Mouse (Mus musculus) cerebellum, adult 11-12 months (tissue): ENCODE data around the gene Lrfn4.

Experiments used
- DNase-seq: peaks from one replicate; pipeline ENCODE4 v3.0.0; 2022

Lrfn4 gene

DNA sequence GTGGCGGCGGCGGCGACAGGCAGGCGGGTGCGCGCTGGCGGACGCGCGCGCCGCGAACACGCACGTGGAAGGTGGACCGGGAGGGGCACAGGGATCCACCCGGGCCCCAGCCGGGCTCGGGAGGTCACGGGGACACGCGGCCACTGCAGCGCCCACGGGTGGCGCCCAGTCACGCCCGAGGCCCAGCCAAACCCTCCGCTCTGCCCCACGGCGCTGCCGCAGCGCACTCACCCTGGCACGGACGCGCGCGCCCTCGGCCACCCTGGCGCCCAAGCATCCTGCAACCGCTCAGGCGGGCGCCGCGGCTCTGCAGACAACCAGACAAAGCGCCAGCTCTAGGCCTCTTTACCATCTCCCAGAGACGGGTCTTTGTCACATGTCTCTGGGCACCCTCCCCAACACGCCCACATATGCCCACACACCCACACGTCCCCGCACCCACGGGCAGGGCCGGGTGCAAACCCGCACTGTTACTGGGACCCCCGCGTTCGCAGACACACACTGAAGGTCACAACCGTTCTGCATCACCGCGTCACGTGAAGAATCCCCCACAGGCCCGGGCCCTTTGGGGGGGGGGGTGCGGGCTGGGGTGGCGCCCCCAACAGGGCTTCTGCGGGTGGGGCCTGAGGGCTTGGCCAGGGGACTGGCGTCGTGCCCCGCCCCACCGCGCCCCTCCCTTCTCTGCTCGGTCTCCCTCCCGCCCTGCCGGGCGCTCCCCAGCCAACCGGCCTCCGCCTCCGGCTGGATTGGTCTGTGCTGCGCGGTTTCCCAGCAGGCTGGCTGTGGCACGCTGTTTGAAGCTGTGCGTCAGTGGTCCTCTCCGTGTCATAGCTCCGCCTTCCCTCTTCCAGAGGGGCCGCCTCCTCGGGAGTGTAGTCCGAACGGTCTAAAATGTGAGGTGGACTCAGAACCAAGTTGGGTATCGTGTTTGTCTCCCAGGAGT, at the start of gene Lrfn4:
Gene Lrfn4, minus strand, starts transcription at position 517 of the 943 bp plus-strand sequence.
- DNase-seq = peak; percentile 91

DNA sequence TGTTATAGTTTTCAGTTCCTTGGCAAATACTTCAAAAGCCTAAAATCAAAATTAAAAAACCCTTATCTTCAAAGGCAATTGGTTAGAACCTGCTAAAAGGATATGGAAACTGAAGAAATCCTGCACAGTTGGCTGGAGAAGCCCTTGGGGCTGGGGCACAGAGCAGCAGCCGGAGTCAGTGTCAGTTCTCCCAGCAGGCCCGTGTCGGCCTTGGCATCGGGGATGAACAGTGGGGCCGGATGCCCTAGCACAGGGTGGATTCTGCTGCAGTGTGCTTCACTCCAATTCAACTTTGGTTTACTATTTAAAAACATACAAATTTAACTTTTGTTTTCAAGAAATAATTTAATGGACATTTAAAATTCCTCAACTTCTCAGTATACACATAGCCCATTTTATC, 42.7 kb upstream of the Lrfn4 start:
- DNase-seq = peak; percentile 28

- no peak for DNase-seq
These were observed 31.5 kb upstream of the Lrfn4 start for GRCm38 (mm10) chr19:4646917-4647492.

GRCm38 (mm10) chr19:4644271-4644670, 28.8 kb upstream of the Lrfn4 start:
- peak; percentile 64 for DNase-seq

DNA sequence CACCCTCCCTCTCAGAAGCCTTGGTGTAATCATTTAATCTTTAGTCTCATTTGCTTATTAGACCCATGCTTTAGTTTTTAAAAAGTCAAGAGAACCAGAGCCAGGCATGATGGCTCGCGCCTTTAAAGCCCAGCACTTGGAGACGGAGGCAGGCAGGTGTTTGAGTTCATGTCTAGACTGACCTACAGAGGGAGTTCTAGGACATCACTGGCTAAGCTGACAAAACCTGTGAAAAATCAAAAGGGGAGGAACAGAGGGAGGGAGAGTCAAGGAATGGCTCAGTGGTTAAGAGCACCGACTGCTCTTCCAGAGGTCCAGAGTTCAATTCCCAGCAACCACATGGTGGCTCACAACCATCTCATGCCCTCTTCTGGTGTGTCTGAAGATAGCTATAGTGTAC, 20.5 kb upstream of the Lrfn4 start:
- no peak for DNase-seq

DNA sequence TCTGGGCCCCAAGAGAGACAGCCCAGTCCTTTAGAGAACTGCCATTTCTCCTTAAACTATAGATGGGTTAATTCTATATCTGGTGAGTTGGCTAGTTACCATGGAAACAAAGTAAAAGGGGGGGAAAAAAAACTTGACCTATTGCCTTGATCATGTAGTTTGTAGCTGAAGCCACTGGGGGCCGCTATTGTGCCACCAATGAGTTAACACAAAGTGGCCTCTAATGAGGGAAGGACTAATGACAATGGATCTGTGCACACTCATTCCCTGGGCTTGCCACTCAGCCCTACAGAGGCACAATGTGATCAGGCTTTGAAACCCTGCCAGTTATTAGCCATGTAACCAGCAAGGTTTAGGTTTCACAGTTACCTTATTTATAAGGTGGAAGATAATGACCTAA, 13.4 kb upstream of the Lrfn4 start:
- peak; percentile 77 for DNase-seq

- DNase-seq = no peak
These were observed 10.5 kb upstream of the Lrfn4 start for GRCm38 (mm10) chr19:4625829-4626535.

- peak; percentile 84 for DNase-seq
These were observed 9.8 kb upstream of the Lrfn4 start, which contains the start of gene Rce1 for GRCm38 (mm10) chr19:4625179-4625828. Gene Rce1, minus strand, starts transcription at chr19:4625641.

DNA sequence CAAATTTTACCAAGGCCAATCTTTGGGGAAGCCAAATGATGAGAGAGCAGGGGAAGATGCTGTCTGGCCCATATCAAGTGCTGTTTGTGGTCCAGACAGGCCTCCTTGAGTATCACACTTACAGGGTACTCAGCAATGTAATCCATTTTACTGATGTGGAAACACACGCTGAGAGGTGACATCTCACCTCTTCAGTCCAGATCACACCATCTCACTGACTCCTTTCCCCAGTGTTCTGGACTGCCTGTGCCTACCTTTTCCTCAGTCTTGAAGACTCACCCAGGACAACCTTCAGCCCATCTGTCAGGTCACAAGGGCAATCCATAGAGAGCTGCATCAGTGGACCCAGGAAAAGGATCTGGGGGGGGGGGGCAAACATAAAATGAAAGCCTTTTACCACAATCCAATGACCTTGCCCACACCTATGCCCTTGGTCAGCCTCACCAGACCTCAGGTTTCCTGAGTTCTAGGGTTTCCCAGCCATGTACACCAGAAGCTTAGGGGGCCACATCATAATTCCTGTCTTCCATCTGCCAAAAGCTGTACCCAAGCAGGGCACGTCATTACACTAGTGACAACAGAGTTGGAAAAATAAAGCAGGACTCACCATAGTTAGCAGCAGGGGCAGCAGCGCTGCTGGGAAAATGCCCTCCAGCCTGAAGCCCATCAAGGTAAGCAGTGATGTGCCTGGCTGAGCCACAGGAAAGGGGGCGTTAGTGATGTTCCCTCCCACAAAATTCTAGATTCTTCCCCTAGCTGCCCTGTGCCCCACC, 9.1 kb upstream of the Lrfn4 start:
- DNase-seq = peak; percentile 13

- peak; percentile 44 for DNase-seq
These were observed 8.5 kb upstream of the Lrfn4 start for GRCm38 (mm10) chr19:4624006-4624405.

DNA sequence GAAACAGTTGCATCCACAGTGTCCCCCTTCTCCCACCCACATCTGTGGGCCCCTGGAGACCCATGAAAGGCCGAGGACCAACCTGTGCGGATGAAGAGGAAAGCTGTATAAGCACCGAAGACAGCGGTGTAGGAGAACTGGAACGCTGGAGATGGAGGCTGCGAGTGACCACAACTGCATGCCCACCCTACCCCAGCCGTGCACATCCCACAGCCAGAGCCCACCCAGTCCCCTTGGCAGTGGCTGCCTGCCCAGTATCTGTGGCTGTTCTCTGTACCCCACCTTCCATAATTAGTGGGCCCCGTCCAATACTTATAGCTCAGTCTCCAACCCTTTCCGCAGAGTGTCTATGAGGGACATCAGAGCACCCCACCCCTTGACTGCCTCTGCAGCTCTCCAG, 8.0 kb upstream of the Lrfn4 start:
- peak; percentile 44 for DNase-seq

DNA sequence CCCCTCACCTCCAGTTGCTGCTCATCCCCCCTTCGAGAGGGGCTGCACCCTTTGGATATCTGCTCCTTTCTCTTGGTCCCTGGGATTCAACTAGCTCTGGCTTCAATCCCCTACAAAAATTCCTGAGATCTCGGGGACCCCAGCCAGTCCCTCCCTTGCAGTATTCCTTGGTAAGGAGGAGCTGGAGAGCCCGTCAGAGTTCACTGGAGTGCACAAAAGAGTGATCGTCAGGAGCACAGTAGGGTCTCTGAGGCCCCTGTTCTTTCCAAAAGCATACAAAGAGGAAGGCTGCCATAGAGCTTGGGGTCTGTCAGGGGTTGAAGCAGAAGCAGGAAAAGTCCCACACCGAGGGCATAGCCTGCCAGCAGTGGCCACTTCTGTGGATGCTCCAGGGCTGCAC, 7.3 kb upstream of the Lrfn4 start:
- peak; percentile 17 for DNase-seq

GRCm38 (mm10) chr19:4620721-4621120, 5.3 kb upstream of the Lrfn4 start:
- peak; percentile 13 for DNase-seq

DNA sequence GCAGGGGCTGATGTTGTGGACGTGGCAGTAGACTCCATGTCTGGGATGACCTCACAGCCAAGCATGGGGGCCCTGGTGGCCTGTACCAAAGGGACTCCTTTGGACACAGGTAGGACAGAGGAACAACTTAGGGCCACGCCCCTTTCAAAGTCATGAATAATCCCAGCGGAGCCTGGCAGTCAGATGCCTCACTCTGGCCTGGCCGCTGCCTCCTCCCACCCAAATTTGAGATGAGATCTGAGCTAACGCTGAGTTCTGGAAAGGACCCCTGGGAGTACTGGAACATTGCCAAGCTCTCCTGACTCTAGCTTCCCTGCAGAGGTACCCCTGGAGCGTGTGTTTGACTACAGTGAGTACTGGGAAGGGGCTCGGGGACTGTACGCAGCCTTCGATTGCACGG, 4.0 kb upstream of the Lrfn4 start:
- peak; percentile 53 for DNase-seq

- peak; percentile 41 for DNase-seq
These were observed 2.7 kb upstream of the Lrfn4 start for GRCm38 (mm10) chr19:4618183-4618582.

DNA sequence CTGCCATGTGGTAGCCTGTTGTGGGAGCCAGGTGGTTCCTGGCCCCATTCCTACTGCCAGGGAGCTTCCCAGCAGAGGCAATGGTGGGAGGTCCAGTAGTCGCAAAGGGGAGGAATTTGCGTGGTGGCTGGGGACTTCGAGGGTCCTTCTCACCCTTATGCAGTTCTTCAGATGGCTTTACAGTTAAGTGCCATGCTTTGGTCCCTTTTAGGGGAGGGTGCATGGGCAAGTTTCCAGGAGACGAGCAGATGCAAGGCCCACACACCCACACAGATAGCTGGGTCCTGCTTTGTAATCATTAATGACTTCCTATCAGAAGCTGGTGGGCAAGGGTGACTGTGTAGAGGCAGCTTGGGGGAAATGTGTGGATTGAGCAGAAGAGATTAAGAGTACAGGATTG, 1.1 kb upstream of the Lrfn4 start:
- DNase-seq = peak; percentile 64

DNA sequence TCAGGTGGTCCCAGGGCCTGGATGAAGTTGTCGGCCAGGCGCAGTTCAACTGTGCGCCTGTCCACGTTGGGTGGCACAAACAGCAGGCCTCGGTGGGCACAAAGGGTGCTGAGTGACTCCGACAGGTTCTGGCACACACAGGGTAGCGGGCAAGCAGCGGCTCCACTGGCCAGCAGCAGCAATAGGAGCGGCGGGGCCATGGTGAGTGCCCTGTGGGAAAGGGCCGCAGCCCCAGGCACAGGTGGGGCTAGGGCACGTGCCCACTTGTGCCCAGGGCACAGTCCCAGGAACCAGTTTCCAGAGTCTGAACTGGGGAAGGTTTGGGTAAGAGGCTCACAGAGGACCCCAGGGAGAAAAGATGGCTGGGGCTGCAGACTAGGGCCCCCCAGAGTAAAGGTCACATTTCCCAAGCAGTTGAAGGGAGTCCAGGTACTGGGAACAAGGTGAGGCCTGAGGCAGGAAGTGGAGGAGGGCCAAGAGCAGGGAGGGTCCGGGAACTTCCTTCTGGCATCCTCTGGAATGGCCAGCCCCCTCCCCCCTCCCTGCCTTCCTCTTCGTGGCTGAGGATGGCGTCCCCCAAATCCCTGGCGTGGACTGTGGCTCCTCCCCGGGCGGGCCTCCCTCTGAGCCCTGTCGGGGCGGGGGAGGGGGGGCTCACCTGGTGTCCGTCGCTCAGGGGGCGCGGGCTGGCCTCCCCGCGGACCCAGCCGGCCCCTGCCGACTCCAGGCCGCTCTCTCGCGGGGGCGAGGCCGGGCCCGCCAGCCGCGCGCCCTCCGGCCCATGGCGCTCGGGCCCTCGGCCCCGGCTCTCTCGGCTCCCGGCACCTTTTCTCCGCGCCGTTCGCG, 939 bp downstream of the Lrfn4 start:
- DNase-seq = peak; percentile 70

DNA sequence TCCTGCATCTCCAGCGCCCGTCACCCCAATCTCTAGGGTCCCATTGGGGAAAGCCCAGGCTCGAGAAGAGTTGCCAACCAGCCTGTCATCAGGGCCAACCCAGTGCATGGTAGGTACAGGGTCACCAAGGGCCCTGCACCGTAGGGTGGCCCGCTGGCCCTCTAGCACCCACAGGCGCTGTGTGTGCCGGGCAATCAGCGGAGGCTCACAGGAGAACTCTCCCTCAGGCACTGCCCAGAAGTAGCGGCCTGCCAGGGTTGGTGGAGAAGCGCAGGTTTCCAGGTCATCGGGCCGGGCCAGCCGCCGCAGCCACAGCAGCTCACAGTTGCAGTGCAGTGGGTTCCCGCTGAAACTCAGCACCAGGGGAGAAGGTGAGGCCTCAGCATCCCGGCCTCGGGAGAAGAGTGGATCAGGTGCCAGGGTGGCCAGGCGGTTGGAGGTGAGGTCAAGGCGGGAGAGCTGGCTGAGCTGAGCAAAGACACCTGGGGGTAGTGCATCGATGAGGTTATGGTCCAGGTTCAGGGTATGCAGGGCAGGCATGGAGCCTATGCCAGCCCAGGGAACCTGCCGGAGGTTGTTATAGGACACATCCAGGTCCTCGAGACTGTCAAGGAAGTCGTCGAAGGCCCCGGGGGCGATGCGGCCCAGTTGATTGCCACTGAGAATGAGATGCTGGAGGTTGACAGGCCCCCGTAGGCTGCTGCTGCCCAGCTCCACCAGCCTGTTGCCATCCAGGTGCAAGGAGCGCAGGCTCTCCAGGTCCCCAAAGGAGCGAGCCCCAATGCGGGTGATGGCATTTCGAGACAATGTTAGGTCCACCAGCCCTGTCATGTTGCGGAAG, 1.8 kb downstream of the Lrfn4 start:
- DNase-seq = peak; percentile 55

GRCm38 (mm10) chr19:4612181-4612961, 3.1 kb downstream of the Lrfn4 start:
- peak; percentile 57 for DNase-seq
